Mouse (Mus musculus) spleen, adult 2 months (tissue): ENCODE measurements around the gene B4galt5.

Experiments used
- CTCF ChIP-seq: fragments of 200-500 bp; IDR thresholded peaks from 2 replicates; pipeline ENCODE4 v1.5.1; 2011; ENCODE audit warnings: mild to moderate bottlenecking, inconsistent platforms; ENCODE audit not compliant: insufficient read depth, insufficient read length, insufficient replicate concordance; ENCODE audit errors: extremely low read depth
- POLR2A ChIP-seq: fragments of 200-500 bp; IDR thresholded peaks from 2 replicates; pipeline ENCODE4 v1.6.1; 2011; ENCODE audit warnings: low read depth, low read length, inconsistent platforms

- no peak for TF ChIP-seq POLR2A
- TF ChIP-seq CTCF: no peak
These were observed 12.4 kb downstream of the B4galt5 start for GRCm38 (mm10) chr2:167336384-167337213.
